Mouse (Mus musculus) small intestine, adult 2 months (tissue): ENCODE data around the gene Egflam.

ENCODE experiments used
- CTCF ChIP-seq: fragments of 200-500 bp; IDR thresholded peaks from 2 replicates; pipeline ENCODE4 v1.5.1; 2012; ENCODE audit warnings: low read depth, mild to moderate bottlenecking, control low read depth, inconsistent platforms, low read length, moderate library complexity, mixed read lengths; ENCODE audit not compliant: insufficient replicate concordance, insufficient read length; ENCODE audit errors: extremely low read depth
- POLR2A ChIP-seq: fragments of 200-500 bp; IDR thresholded peaks from 2 replicates; pipeline ENCODE4 v1.6.1; 2012; ENCODE audit warnings: low read depth, mild to moderate bottlenecking, control low read depth, inconsistent platforms, low read length, moderate library complexity

- no peak for TF ChIP-seq CTCF
- no peak for TF ChIP-seq POLR2A
These were observed 149.0 kb downstream of the Egflam start for GRCm38 (mm10) chr15:7249216-7249615.
